Mouse (Mus musculus) cerebellum, postnatal 14 days (tissue): ENCODE results near the gene Fbxo2.
"Not testable (repeated sequence)": the region's sequence is repeated elsewhere in the genome, so short reads cannot be mapped to it uniquely, and the experiment has no call there.

Experiments
- DNase-seq, 2 experiments: peaks; one replicate each; pipeline ENCODE4 v3.0.0; 2021; ENCODE audit warnings: mixed read lengths in 2 of 2

Fbxo2 gene

GRCm38 (mm10) chr4:148160436-148161390 is at the start of gene Fbxo2, which contains the start of gene Fbxo44:
Gene Fbxo2 (plus strand): TSS chr4:148160621.
Gene Fbxo44 (minus strand): TSS chr4:148160482.
- peak; percentile 64 to 70 for DNase-seq

DNA sequence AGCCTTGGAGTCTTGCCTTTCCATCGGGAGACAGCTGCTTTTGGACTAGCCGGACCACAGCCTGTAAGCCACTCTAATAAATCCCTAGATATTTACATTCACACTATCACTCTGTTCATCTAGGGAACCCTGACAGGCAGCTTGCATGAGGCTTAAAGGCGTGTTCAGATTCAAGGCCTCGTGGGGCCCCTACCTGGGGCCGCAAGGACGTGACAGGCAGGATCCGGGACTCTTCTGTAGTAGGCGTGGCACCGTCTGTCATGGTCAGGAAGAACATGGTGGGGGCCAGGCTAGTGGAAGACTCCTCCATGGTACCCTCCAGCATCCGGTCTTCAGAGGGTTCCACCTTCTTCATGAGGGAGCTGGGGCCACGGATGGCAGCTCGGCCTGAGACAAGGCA is 47.9 kb upstream of the Fbxo2 start:
- no peak for DNase-seq

GRCm38 (mm10) chr4:148114758-148115391 is 45.5 kb upstream of the Fbxo2 start:
- peak; percentile 94 to 97 for DNase-seq

- peak; percentile 48 to 52 for DNase-seq
Observed at GRCm38 (mm10) chr4:148115467-148115866, 45.0 kb upstream of the Fbxo2 start.

GRCm38 (mm10) chr4:148116657-148117056 is 43.8 kb upstream of the Fbxo2 start:
- DNase-seq = peak in 1 of 2 experiments; percentile 70

DNA sequence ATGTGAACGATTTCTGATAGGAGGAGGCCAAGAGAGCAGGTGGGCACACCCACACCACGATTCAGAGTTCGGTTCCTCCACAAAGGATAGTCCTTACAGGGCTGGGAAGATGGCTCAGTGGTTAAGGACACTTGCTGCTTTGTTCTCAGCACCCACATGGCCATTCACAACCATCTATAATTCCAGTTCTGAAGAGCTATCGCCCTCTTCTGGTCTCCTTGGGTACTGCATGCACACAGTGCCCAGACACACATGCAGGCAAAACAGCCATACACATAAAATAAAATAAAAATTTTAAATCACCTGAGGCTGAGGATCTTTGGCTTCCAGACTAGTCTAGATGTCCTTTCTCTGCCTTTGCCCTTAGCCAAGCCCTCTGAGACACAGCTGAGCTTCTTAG is 43.0 kb upstream of the Fbxo2 start:
- no peak for DNase-seq

GRCm38 (mm10) chr4:148119578-148119977 is 40.8 kb upstream of the Fbxo2 start:
- DNase-seq = not testable (repeated sequence)

DNA sequence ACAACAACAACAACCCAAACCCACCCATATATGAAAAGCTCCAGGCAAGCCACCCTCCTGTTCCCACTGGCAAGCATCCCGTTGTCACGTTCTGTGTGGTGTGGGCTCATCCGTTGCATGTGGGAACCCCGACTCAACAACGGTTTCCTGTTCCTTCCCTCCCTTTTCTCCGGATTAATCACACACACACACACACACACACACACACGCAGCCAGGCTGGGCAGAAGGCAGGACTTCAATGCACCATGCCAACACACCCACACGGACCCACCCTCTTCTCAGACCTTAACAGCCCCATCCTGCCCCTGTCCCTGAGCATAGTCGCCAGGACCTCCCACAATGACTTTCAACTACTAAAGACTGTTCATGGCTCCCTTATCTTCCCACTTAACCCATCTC is 39.9 kb upstream of the Fbxo2 start:
- peak; percentile 63 to 75 for DNase-seq

DNA sequence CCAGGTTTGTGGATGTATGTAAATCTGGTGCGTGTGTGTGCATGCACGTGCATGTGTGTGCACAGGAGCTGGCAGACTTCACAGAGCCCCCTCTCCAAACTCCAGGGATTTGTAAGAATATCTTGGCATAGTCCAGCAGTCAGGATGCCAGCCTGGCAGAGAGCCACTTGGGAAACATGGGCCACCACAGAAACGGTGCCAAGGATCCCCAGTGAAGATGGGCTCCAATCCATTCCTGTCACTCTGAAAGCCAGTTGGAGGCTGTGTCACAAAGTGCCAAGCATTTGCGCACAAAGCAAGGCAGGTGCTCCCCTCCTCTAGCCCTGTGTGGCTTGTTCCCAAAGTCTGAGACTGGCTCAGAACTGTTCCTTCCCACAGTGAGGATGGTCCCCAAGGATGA is 39.1 kb upstream of the Fbxo2 start:
- DNase-seq = peak; percentile 99

GRCm38 (mm10) chr4:148121982-148122693 is 38.3 kb upstream of the Fbxo2 start:
- DNase-seq = peak; percentile 77 to 87

GRCm38 (mm10) chr4:148122694-148123066 is 37.7 kb upstream of the Fbxo2 start:
- DNase-seq = no peak

DNA sequence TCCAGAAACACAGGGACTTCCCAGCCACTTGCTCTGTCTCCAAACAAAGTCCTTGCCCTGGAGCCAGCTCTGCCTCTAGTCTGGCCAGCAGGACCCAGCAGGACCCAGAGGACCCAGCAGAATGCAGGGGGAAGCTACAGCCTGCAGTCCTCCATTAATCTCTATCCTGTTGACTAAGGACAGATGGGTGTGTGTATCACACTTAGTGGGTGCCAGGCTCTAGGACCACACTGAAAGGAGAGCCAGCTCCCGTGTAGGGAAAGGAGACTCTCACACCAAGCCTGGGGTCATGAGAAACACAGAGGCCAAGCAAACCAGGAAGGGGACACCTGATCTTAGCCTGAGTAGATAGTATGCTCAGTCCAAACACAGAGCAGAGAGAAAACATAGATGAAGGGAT is 32.2 kb upstream of the Fbxo2 start:
- no peak for DNase-seq

DNA sequence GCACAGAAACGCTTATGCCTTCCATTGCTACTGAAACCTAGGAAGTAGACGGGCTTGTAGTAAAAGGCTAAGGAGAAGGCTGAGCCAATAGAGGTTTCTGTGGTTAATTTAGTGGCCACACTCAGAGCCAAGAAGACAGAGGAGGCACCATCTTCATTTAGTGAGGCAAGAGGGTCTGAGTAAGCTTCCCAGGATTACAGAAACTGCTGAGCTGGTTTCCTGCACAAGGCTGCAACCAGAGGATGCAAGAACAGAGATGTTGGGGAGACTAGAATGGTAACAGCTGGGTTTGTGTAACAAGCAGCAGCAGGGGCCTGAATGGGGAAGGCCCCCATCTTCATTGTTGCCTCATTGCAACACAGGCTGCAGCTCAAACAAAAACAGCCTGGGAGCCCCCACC is 31.7 kb upstream of the Fbxo2 start:
- no peak for DNase-seq

DNA sequence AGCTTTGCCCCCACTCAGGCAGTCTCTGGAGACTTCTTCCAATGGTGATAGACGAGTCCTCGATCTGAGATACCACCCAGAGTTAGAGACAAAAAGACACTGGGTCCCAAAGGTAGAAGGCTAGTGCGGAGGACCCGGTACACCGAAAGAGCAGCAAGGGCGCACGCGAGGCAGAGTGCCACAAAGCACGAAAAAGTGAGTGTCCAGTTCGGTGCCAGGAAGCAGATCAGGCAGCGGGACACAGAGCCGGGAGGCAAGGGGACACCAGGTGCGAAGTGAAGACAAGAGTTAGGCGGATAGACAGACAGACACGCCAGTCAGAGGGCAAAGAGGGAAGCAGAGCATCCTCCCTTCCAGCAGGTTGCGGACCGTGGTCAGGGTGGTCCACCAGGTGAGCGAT is 30.3 kb upstream of the Fbxo2 start, which contains the start of gene Mad2l2:
Gene Mad2l2 (plus strand): TSS at position 252 of the 400 bp plus-strand sequence.
- DNase-seq = no peak

DNA sequence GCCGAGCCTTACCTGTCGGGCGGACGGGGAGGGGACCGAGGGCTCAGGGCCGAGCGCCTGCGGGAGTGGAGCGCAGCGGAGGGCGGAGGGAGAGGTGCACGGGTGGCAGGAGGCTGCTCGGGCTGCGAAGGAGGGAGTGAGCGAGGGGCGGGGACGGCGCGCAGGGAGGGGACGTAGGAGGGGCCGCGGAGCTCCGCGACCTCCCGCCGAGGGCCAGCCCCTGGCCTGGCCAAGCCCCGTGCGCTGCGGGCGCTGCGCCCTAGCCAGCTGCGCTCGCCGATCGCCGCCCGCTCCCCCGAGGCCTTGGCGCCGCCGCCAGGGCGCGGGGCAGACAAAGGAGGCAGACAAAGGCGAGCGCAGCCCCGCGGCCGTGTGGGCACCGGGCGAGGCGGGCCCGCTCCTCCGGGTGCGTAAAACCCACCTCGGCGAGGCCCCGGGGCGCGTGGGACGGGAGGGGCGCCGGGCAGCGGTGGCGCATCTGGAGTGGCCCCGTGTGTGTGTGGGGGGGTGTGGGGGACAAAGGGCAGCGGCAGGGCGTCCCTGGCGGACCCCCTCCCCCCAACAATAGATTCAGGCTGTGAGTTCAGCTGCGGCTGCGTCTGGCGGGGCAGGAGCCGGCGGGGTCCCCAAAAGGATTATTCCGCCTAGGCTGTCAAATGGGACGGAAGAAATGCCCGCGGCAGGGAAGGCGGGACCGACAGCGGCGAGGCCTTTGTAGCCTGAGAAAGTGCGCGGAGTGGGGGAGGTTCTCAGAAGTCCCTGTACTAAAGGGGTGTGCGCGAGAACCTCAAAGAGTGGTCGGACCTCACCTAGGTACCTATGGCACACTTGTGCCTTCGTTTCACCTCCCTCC is 29.6 kb upstream of the Fbxo2 start, which contains the start of gene Draxin:
Gene Draxin (minus strand): TSS at position 138 of the 853 bp plus-strand sequence.
- peak; percentile 82 to 84 for DNase-seq

GRCm38 (mm10) chr4:148131497-148132081 is 28.8 kb upstream of the Fbxo2 start:
- peak; percentile 55 to 62 for DNase-seq

GRCm38 (mm10) chr4:148134988-148135387 is 25.4 kb upstream of the Fbxo2 start:
- no peak for DNase-seq

- DNase-seq = no peak
Observed at GRCm38 (mm10) chr4:148137503-148137902, 22.9 kb upstream of the Fbxo2 start.

DNA sequence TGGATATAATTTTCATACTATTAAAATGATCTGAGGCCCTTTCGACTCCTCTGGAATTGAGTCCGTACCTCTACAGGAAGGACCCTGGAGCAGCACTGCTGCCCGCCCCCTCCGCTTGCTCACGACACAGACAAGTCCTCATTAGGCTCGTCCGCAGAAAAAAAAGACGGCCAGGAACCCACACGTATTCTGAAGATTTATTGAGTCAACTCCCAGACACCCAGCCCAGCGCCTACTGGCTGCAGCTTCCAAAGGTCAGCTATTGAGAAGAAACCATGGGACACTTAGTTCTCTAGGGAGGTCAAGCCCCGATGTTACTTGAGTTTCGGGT is 20.7 kb upstream of the Fbxo2 start:
- DNase-seq = no peak

DNA sequence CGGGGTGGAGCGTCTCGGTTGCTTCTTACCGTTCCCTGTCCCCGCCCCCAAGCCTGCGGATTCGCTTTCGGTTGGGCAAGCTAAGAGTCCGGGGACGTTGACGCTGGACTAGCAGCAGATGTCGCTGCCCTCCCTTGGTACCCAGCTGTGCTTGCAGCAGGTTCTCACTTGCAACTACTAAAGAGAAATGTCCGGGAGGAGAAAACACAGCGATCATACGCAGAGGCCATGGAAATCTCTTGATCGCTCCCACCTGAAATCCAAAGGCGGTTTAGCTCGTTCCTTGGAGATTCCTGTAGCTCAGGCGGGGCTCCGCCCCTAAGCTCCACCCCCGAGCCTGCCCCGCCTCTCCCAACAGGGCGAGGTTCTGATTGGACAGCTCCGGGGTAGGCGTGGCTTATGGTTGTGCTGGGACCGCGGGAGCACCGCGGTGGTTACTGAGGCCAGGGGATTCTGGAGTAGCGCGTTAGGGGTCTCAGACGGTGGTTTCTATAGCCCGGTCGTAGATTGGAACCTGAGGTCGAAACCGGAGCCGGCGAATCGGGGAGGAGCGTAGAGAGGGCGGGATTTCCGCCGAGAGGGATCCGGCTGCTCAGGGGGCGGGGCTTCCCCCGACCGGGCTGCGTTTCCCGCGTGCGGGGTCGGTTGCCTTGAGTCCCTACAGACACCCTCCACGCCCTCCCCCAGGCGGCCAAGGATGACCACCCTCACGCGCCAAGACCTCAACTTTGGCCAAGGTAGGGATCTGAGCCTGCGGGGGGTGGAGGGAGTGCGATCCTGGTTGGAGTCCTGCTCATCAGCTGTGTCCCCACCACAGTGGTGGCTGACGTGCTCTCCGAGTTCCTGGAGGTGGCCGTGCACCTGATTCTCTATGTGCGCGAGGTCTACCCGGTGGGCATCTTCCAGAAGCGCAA is 20.1 kb upstream of the Fbxo2 start:
- peak; percentile 96 to 97 for DNase-seq

DNA sequence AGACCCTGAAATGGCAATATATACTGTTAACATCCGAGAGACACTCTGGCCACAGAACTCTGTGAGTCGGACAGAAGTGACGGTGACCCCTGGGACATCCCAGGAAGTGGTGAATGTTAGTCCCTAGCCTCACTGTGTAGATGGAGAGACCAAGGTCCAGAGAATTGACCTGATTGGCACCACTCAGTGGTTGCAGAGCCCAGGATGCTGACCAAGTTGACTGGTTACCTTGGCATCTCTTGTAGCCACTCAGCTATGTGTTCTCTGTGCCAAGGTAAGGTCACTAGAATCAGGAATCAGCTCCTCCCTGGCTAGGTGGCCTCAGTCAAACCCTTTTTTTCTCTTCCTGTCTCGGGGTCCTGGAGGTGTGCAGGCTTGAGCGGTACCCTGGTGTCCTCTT is 16.7 kb upstream of the Fbxo2 start:
- DNase-seq = no peak
